Mouse (Mus musculus): Measurements from ENCODE around the gene Ndufb8. TPM values are rescaled to one million over a fixed set of nuclear protein-coding genes. Genes with fewer than 3 reads are reported as not detected.

Gene Ndufb8
- total and polyA plus RNA-seq, 3 experiments = 592 to 1,203 (median 725) TPM

- H3K79me2 ChIP-seq (ENCODE audit: control insufficient read depth, insufficient read depth, low read length, poor library complexity) = no peaks in the 10 kb centered on the region
- no peaks in the 10 kb centered on the region for H3K9me3 ChIP-seq (replicated peaks; ENCODE audit: insufficient read depth, low read length)
- no peaks in the 10 kb centered on the region for H3K36me3 ChIP-seq (ENCODE audit: control insufficient read depth in 1 of 2, insufficient read depth in 2 of 2, low read length in 2 of 2)
- TF ChIP-seq RCOR1 (IDR thresholded peaks at IDR 0.05; ENCODE audit: low read depth, low read length) (no peak), HCFC1 (IDR thresholded peaks at IDR 0.05; ENCODE audit: low read depth, low read length) (no peak), MAZ (IDR thresholded peaks at IDR 0.05; ENCODE audit: low read depth, low read length) (no peak), MXI1 (IDR thresholded peaks at IDR 0.05; ENCODE audit: low read depth, low read length) (no peak), CHD1 (IDR thresholded peaks at IDR 0.05; ENCODE audit: low read depth, low read length) (no peak), ZKSCAN1 (IDR thresholded peaks at IDR 0.05; ENCODE audit: low read depth, low read length) (no peak), MYB (IDR thresholded peaks at IDR 0.05; ENCODE audit: low read depth, low read length) (no peak), RAD21 (IDR thresholded peaks at IDR 0.05; ENCODE audit: low read depth, low read length) (no peak), ZMIZ1 (IDR thresholded peaks at IDR 0.05; ENCODE audit: low read depth, low read length) (no peak), MAFK (IDR thresholded peaks at IDR 0.05; ENCODE audit: borderline replicate concordance, low read depth, low read length) (no peak), MAX (IDR thresholded peaks at IDR 0.05; ENCODE audit: low read length) (no peak), POLR2AphosphoS2 (IDR thresholded peaks at IDR 0.05; ENCODE audit: low read length) (no peak), CHD2 (IDR thresholded peaks at IDR 0.05; ENCODE audit: low read length) (no peak), ZNF384 (IDR thresholded peaks at IDR 0.05; ENCODE audit: low read depth, low read length) (no peak), SMC3 (IDR thresholded peaks at IDR 0.05; ENCODE audit: low read depth, low read length) (no peak)
- no peaks in the 10 kb centered on the region for H3K4me1 ChIP-seq (ENCODE audit: control insufficient read depth in 1 of 2, insufficient read depth in 2 of 2, low read length in 2 of 2)
- DNase-seq (ENCODE audit: low read depth, low spot score) = no peak
- H3K27me3 ChIP-seq (ENCODE audit: control insufficient read depth in 1 of 2, insufficient read depth in 2 of 2, low read length in 2 of 2) = no peaks in the 10 kb centered on the region; a peak in 2 of 4 replicates
- H3K4me3 ChIP-seq (ENCODE audit: control insufficient read depth in 1 of 2, insufficient read depth in 1 of 2, low read depth in 2 of 2, low read length in 2 of 2) = no peak overlapping the region
- H3K9ac ChIP-seq (ENCODE audit: control insufficient read depth, low read depth, low read length, poor library complexity, severe bottlenecking) = no peak overlapping the region
- no peak overlapping the region for H3K27ac ChIP-seq (ENCODE audit: control insufficient read depth, low read depth, low read length)
These were observed 32.8 kb upstream of the Ndufb8 start for GRCm38 (mm10) chr19:44588036-44588435.

- Histone ChIP-seq H3K4me1 (ENCODE audit: control insufficient read depth in 1 of 2, insufficient read depth in 2 of 2, low read length in 2 of 2) (no peaks in the 10 kb centered on the region), H3K27ac (ENCODE audit: control insufficient read depth, low read depth, low read length) (no peak overlapping the region), H3K36me3 (ENCODE audit: control insufficient read depth in 1 of 2, insufficient read depth in 2 of 2, low read length in 2 of 2) (no peaks in the 10 kb centered on the region), H3K79me2 (ENCODE audit: control insufficient read depth, insufficient read depth, low read length, poor library complexity) (no peaks in the 10 kb centered on the region), H3K9ac (ENCODE audit: control insufficient read depth, low read depth, low read length, poor library complexity, severe bottlenecking) (no peak overlapping the region), H3K4me3 (ENCODE audit: control insufficient read depth in 1 of 2, insufficient read depth in 1 of 2, low read depth in 2 of 2, low read length in 2 of 2) (no peak overlapping the region), H3K27me3 (ENCODE audit: control insufficient read depth in 1 of 2, insufficient read depth in 2 of 2, low read length in 2 of 2) (no peaks in the 10 kb centered on the region; a peak in 1 of 4 replicates), H3K9me3 (replicated peaks; ENCODE audit: insufficient read depth, low read length) (no peaks in the 10 kb centered on the region)
- DNase-seq (ENCODE audit: low read depth, low spot score) = peak; percentile 90
- TF ChIP-seq CHD1 (IDR thresholded peaks at IDR 0.05; ENCODE audit: low read depth, low read length) = no peak
- TF ChIP-seq RCOR1 (IDR thresholded peaks at IDR 0.05; ENCODE audit: low read depth, low read length) = no peak
- peak; percentile 100 for TF ChIP-seq CTCF (IDR thresholded peaks at IDR 0.05 in 2 of 3, conservative IDR thresholded peaks at IDR 0.05 in 1 of 3; ENCODE audit: control insufficient read depth in 1 of 3, insufficient read depth in 1 of 3, low read depth in 2 of 3, low read length in 3 of 3, poor library complexity in 1 of 3, severe bottlenecking in 1 of 3)
- TF ChIP-seq SMC3 (IDR thresholded peaks at IDR 0.05; ENCODE audit: low read depth, low read length) = peak; percentile 99
- peak; percentile 88 for TF ChIP-seq ZC3H11A (IDR thresholded peaks at IDR 0.05; ENCODE audit: low read depth, low read length)
- TF ChIP-seq ZMIZ1 (IDR thresholded peaks at IDR 0.05; ENCODE audit: low read depth, low read length) = no peak
- no peak for TF ChIP-seq MAX (IDR thresholded peaks at IDR 0.05; ENCODE audit: low read length)
- TF ChIP-seq BHLHE40 (IDR thresholded peaks at IDR 0.05; ENCODE audit: borderline replicate concordance, low read depth, low read length) = peak; percentile 58; the same call in 1 of the 2 replicates
- TF ChIP-seq USF1 (IDR thresholded peaks at IDR 0.05; ENCODE audit: low read depth, low read length) = 0 out of 2 replicates have a peak, but pooled peaks have one; percentile 25
- TF ChIP-seq MYB (IDR thresholded peaks at IDR 0.05; ENCODE audit: low read depth, low read length) = no peak
- TF ChIP-seq ZNF384 (IDR thresholded peaks at IDR 0.05; ENCODE audit: low read depth, low read length) = no peak
- 0 out of 2 replicates have a peak, but pooled peaks have one; percentile 36 for TF ChIP-seq HCFC1 (IDR thresholded peaks at IDR 0.05; ENCODE audit: low read depth, low read length)
- peak; percentile 99 for TF ChIP-seq RAD21 (IDR thresholded peaks at IDR 0.05; ENCODE audit: low read depth, low read length)
- no peak for TF ChIP-seq POLR2AphosphoS2 (IDR thresholded peaks at IDR 0.05; ENCODE audit: low read length)
- TF ChIP-seq E2F4 (IDR thresholded peaks at IDR 0.05; ENCODE audit: borderline replicate concordance, low read depth, low read length) = no peak
- no peak for TF ChIP-seq MAFK (IDR thresholded peaks at IDR 0.05; ENCODE audit: borderline replicate concordance, low read depth, low read length)
- no peak for TF ChIP-seq MEF2A (IDR thresholded peaks at IDR 0.05; ENCODE audit: extremely low read depth, insufficient replicate concordance, low read depth, low read length, poor library complexity, severe bottlenecking)
- TF ChIP-seq SIN3A (IDR thresholded peaks at IDR 0.05; ENCODE audit: low read length) = no peak
- no peak; the same call in 1 of the 2 replicates for TF ChIP-seq JUND (IDR thresholded peaks at IDR 0.05; ENCODE audit: low read depth, low read length)
- 0 out of 2 replicates have a peak, but pooled peaks have one; percentile 4 for TF ChIP-seq NELFE (IDR thresholded peaks at IDR 0.05; ENCODE audit: low read depth, low read length)
- TF ChIP-seq GATA1 (IDR thresholded peaks at IDR 0.05; ENCODE audit: low read depth, low read length) = 0 out of 2 replicates have a peak, but pooled peaks have one; percentile 5
- no peak for TF ChIP-seq POLR2A (IDR thresholded peaks at IDR 0.05; ENCODE audit: control insufficient read depth in 1 of 2, insufficient read depth in 1 of 2, low read depth in 1 of 2, low read length in 2 of 2, poor library complexity in 1 of 2)
- no peak for TF ChIP-seq KAT2A (conservative IDR thresholded peaks at IDR 0.05; ENCODE audit: low read depth, low read length)
- TF ChIP-seq POLR2AphosphoS5 (IDR thresholded peaks at IDR 0.05; ENCODE audit: borderline replicate concordance, low read depth, low read length) = no peak; the same call in 1 of the 2 replicates
- no peak for TF ChIP-seq TCF12 (IDR thresholded peaks at IDR 0.05; ENCODE audit: low read depth, low read length)
These were observed 27.5 kb upstream of the Ndufb8 start for GRCm38 (mm10) chr19:44582638-44583309.

All from MEL (cell line).